Mouse (Mus musculus) heart, embryonic 11.5 days (tissue): ENCODE results near the gene Slc11a1. TPM values are rescaled to one million over a fixed set of nuclear protein-coding genes. Genes with fewer than 3 reads are reported as not detected.
"Not testable (repeated sequence)": the region's sequence is repeated elsewhere in the genome, so short reads cannot be mapped to it uniquely, and the experiment has no call there.

ENCODE experiments used
- ATAC-seq: fragments of 200-750 bp; cut with Nextera tagmentation; replicated peaks from 2 replicates; pipeline ENCODE4 v1.8.0; 2017; ENCODE audit warnings: moderate library complexity; ENCODE audit not compliant: insufficient number of reproducible peaks, low FRiP score, low TSS enrichment
- H3K27ac ChIP-seq: fragments of 300-500 bp; sonication (generic); 2 replicates; pipeline ENCODE4 v1.5.1; 2014; ENCODE audit warnings: mild to moderate bottlenecking, low read depth, low read length
- H3K27me3 ChIP-seq: fragments of 300-500 bp; sonication (generic); 2 replicates; pipeline ENCODE4 v1.6.1; 2014; ENCODE audit warnings: mild to moderate bottlenecking, low read length, mixed read lengths; ENCODE audit not compliant: control insufficient read depth, insufficient read depth
- H3K36me3 ChIP-seq: fragments of 300-500 bp; sonication (generic); 2 replicates; pipeline ENCODE4 v1.6.1; 2014; ENCODE audit warnings: mild to moderate bottlenecking, low read length, moderate library complexity, mixed read lengths; ENCODE audit not compliant: control insufficient read depth, insufficient read depth
- H3K4me1 ChIP-seq: fragments of 300-500 bp; sonication (generic); 2 replicates; pipeline ENCODE4 v1.6.1; 2014; ENCODE audit warnings: low read length; ENCODE audit not compliant: control insufficient read depth, insufficient read depth
- H3K4me2 ChIP-seq: fragments of 300-500 bp; sonication (generic); 2 replicates; pipeline ENCODE4 v1.6.1; 2014; ENCODE audit warnings: mild to moderate bottlenecking, moderate library complexity
- H3K4me3 ChIP-seq: fragments of 300-500 bp; sonication (generic); 2 replicates; pipeline ENCODE4 v1.5.1; 2014; ENCODE audit warnings: low read depth, low read length
- H3K9ac ChIP-seq: fragments of 300-500 bp; sonication (generic); 2 replicates; pipeline ENCODE4 v1.6.1; 2014; ENCODE audit warnings: mild to moderate bottlenecking, low read depth, low read length, moderate library complexity
- H3K9me3 ChIP-seq: fragments of 300-500 bp; sonication (generic); replicated peaks from 2 replicates; pipeline ENCODE4 v1.6.1; 2016; ENCODE audit warnings: low read length; ENCODE audit not compliant: control insufficient read depth
- WGBS: fragments of 180-500 bp; shearing (Covaris S2); extraction: QIAGEN DNeasy Blood & Tissue Kit; methylation state at CpG from one replicate; pipeline ENCODE4 v1.1.7; 2014; ENCODE audit not compliant: insufficient replicate concordance; 5-methylcytosine and 5-hydroxymethylcytosine counted together
- polyA plus RNA-seq: library from polyadenylated mRNA; unstranded; fragments of >200 nt; fragmentation: Nextera tagmentation; extraction: Ambion mirVana; gene quantifications from 2 replicates; pipeline ENCODE4 v1.2.1, GENCODE M21; 2014

The Slc11a1 gene
- polyA plus RNA-seq: 1.1 TPM in 2 replicates

GRCm38 (mm10) chr1:74374980-74375379 lies at the start of gene Slc11a1:
Gene Slc11a1, plus strand, starts transcription at chr1:74375195.
- Histone ChIP-seq H3K36me3 (no peaks in the 10 kb centered on the region), H3K27me3 (no peaks in the 10 kb centered on the region), H3K9ac (no peak within 1 kb of the TSS), H3K4me1 (no peaks in the 10 kb centered on the region), H3K9me3 (no peaks in the 10 kb centered on the region), H3K4me3 (no peak within 1 kb of the TSS), H3K27ac (no peak within 1 kb of the TSS), H3K4me2 (no peak within 1 kb of the TSS)
- ATAC-seq: no peak
- WGBS: 71% methylated on average over 8 of the region's 8 CpGs

- not testable (repeated sequence) for H3K27ac ChIP-seq, H3K9me3 ChIP-seq, H3K4me2 ChIP-seq, ATAC-seq, H3K9ac ChIP-seq, H3K4me3 ChIP-seq, H3K27me3 ChIP-seq, H3K36me3 ChIP-seq
- peaks cover 14% of the 10 kb centered on the region for H3K4me1 ChIP-seq
- whole genome bisulfite sequencing: 67% methylated on average over 2 of the region's 2 CpGs
Measured at GRCm38 (mm10) chr1:74326916-74327315, 48.1 kb upstream of the Slc11a1 start.

- no peak for ATAC-seq
- Histone ChIP-seq H3K4me1 (peaks cover 21% of the 10 kb centered on the region), H3K27me3 (no peaks in the 10 kb centered on the region), H3K4me3 (no peak overlapping the region), H3K9ac (no peak overlapping the region), H3K36me3 (peaks cover 4% of the 10 kb centered on the region; the same call in 1 of the 2 replicates), H3K27ac (no peak overlapping the region), H3K4me2 (no peak overlapping the region), H3K9me3 (no peaks in the 10 kb centered on the region)
- WGBS: 77% methylated on average over 7 of the region's 7 CpGs
Measured at GRCm38 (mm10) chr1:74329899-74330431, 45.0 kb upstream of the Slc11a1 start.

- peaks cover 27% of the 10 kb centered on the region for H3K4me1 ChIP-seq
- H3K9ac ChIP-seq: no peak overlapping the region
- no peaks in the 10 kb centered on the region for H3K9me3 ChIP-seq
- H3K4me3 ChIP-seq: no peak overlapping the region
- WGBS: 74% methylated on average over 4 of the region's 4 CpGs
- H3K27ac ChIP-seq: no peak overlapping the region
- no peak for ATAC-seq
- no peaks in the 10 kb centered on the region for H3K27me3 ChIP-seq
- no peak overlapping the region for H3K4me2 ChIP-seq
- peaks cover 4% of the 10 kb centered on the region; the same call in 1 of the 2 replicates for H3K36me3 ChIP-seq
Measured at GRCm38 (mm10) chr1:74331046-74331681, 43.8 kb upstream of the Slc11a1 start.

- under 1% methylated on average over 36 of the region's 36 CpGs for WGBS
Measured at GRCm38 (mm10) chr1:74332241-74332763, 42.7 kb upstream of the Slc11a1 start.

GRCm38 (mm10) chr1:74332930-74333329 lies 42.1 kb upstream of the Slc11a1 start:
- peaks cover 4% of the 10 kb centered on the region; the same call in 1 of the 2 replicates for H3K36me3 ChIP-seq
- peak overlapping the region; percentile 70 for H3K9ac ChIP-seq
- no peaks in the 10 kb centered on the region for H3K9me3 ChIP-seq
- H3K4me2 ChIP-seq: peak overlapping the region; percentile 93
- peak overlapping the region; percentile 54 for H3K4me3 ChIP-seq
- H3K27ac ChIP-seq: peak overlapping the region; percentile 57; the same call in 1 of the 2 replicates
- 4% methylated on average over 9 of the region's 9 CpGs for WGBS
- H3K4me1 ChIP-seq: peaks cover 27% of the 10 kb centered on the region
- no peaks in the 10 kb centered on the region for H3K27me3 ChIP-seq
- no peak for ATAC-seq

More at GRCm38 (mm10) chr1:74332241-74332763, 42.7 kb upstream of the Slc11a1 start:
- Histone ChIP-seq H3K4me2 (peak overlapping the region; percentile 93), H3K36me3 (peaks cover 4% of the 10 kb centered on the region; the same call in 1 of the 2 replicates), H3K9me3 (no peaks in the 10 kb centered on the region), H3K27me3 (no peaks in the 10 kb centered on the region), H3K9ac (peak overlapping the region; percentile 70), H3K4me1 (peaks cover 27% of the 10 kb centered on the region), H3K27ac (peak overlapping the region; percentile 57), H3K4me3 (peak overlapping the region; percentile 54)
- peak; percentile 92 for ATAC-seq

- Histone ChIP-seq H3K27me3 (no peaks in the 10 kb centered on the region), H3K4me1 (peaks cover 29% of the 10 kb centered on the region), H3K4me2 (no peak overlapping the region), H3K4me3 (no peak overlapping the region), H3K9me3 (no peaks in the 10 kb centered on the region), H3K36me3 (no peaks in the 10 kb centered on the region), H3K27ac (no peak overlapping the region), H3K9ac (no peak overlapping the region)
- no peak for ATAC-seq
- WGBS: 88% methylated on average over 3 of the region's 3 CpGs
Measured at GRCm38 (mm10) chr1:74334607-74335006, 40.4 kb upstream of the Slc11a1 start.

- Histone ChIP-seq H3K4me1 (peaks cover 29% of the 10 kb centered on the region), H3K27ac (no peak overlapping the region), H3K4me2 (no peak overlapping the region), H3K36me3 (no peaks in the 10 kb centered on the region), H3K27me3 (no peaks in the 10 kb centered on the region), H3K9ac (no peak overlapping the region), H3K4me3 (no peak overlapping the region), H3K9me3 (no peaks in the 10 kb centered on the region)
- ATAC-seq: no peak
- WGBS: 58% methylated on average over 4 of the region's 4 CpGs
Measured at GRCm38 (mm10) chr1:74335033-74335432, 40.0 kb upstream of the Slc11a1 start.
